Mouse (Mus musculus): ENCODE results near the gene Usp47.

The Usp47 gene

GRCm38 (mm10) chr7:112149113-112149512, 125.8 kb downstream of the Usp47 start:
- in situ Hi-C loops (cut with MboI, MseI) = no loop called here

DNA sequence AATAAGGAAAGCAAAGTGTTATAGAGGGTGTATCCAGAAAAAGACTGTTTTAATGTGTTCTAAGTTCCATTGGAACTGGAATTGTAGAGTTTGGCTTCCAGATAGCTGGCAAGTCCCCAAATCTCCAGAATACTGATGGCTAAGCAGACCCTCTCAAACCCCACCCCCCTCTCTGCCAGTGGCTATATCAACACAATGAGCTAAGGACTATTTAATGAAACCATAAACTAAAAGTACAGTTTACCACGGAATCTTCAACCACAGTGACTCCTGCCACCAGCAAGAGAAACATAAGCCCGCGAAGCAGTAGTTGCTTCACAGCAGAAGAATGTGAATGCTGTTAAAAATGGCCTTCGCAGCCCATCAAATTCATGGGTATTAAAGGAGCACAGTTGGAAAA, 131.1 kb downstream of the Usp47 start:
- in situ Hi-C loops (cut with MboI, MseI) = loop anchor here in 1 of 2 experiments (25.0 kb wide), 1 partner anchor 533 kb away; the partner anchor contains the start of gene Tead1

DNA sequence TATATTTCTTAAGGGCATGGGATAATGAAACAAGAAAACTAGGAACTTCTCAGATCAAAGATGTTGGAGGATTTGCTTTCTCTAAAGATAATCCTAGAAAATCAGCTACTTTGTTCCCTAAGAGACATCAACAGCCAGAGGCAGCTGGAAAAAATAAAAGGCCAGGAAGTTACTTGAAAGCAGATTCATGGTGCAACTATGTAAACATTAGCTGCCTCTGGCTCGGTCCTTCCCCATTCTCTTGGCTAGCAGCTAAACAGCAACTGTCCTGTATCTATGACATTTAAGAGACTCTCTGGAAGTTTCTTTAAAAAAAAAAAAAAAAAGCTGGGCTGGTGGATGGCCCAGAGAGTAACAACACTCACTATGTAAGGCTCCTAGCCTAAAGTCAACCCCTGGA, 131.9 kb downstream of the Usp47 start:
- in situ Hi-C loops (cut with MboI, MseI) = loop anchor here (5.0 to 25.0 kb wide), 2 partner anchors 73 to 532 kb away; partner anchors contain the start of gene Tead1 (in 1 of the 2)

- in situ Hi-C loops (cut with MboI, MseI) = loop anchor here (5.0 to 25.0 kb wide), 2 partner anchors 75 to 530 kb away; partner anchors contain the start of gene Tead1 (in 1 of the 2)
Measured at GRCm38 (mm10) chr7:112157584-112158315, 134.4 kb downstream of the Usp47 start.

GRCm38 (mm10) chr7:112158316-112158741, 135.0 kb downstream of the Usp47 start:
- in situ Hi-C loops (cut with MboI, MseI) = loop anchor here (5.0 to 25.0 kb wide), 2 partner anchors 76 to 529 kb away; partner anchors contain the start of gene Tead1 (in 1 of the 2)

- in situ Hi-C loops (cut with MboI, MseI) = loop anchor here (5.0 to 25.0 kb wide), 2 partner anchors 77 to 528 kb away; partner anchors contain the start of gene Tead1 (in 1 of the 2)
Measured at GRCm38 (mm10) chr7:112158942-112159341, 135.6 kb downstream of the Usp47 start, which contains the start of gene Dkk3. Gene Dkk3 (minus strand): TSS chr7:112159057.

GRCm38 (mm10) chr7:112159835-112160234, 136.5 kb downstream of the Usp47 start:
- in situ Hi-C loops (cut with MboI, MseI) = loop anchor here (5.0 to 25.0 kb wide), 3 partner anchors 78 to 845 kb away; partner anchors contain the start of gene Tead1 (in 1 of the 2)

All from T-helper 17 cell (primary cell).